Mouse (Mus musculus) Patski (cell line): ENCODE data around the gene Tchhl1. TPM values are rescaled to one million over a fixed set of nuclear protein-coding genes. Genes with fewer than 3 reads are reported as not detected.
"Not testable (repeated sequence)": the region's sequence is repeated elsewhere in the genome, so short reads cannot be mapped to it uniquely, and the experiment has no call there.

Experiments used
- ATAC-seq: fragments of 100-300 bp; one replicate; pipeline ENCODE4 v1.8.0; 2021
- CTCF ChIA-PET: fragments of 350-600 bp; sonication (Branson Sonifier 250); formaldehyde crosslinking; loops from one replicate; lab custom pipeline; 2022; ENCODE audit warnings: inconsistent platforms; lab: Charles Lee
- POLR2A ChIA-PET: fragments of 350-600 bp; sonication (Branson Sonifier 250); formaldehyde crosslinking; loops from one replicate; lab custom pipeline; 2022; ENCODE audit warnings: antibody characterized with exemption, inconsistent platforms; lab: Charles Lee
- DNase-seq: peaks from one replicate; pipeline ENCODE4 v3.0.0-alpha.2; 2011; ENCODE audit warnings: low read depth, low spot score
- H3K27me3 ChIP-seq: fragments of 371-371 bp; one replicate; pipeline ENCODE4 v1.5.1; 2021
- CTCF ChIP-seq: fragments of 100-300 bp; IDR thresholded peaks from one replicate; pipeline ENCODE4 v1.5.1; 2021
- in situ Hi-C: fragments of 300-500 bp; cut with MboI; formaldehyde crosslinking; loops from 3 replicates; pipeline ENCODE4 v1.11.1; 2018; ENCODE audit warnings: low pct_unique_long_range_greater_than_20kb, mixed read lengths
- polyA plus RNA-seq: library from polyadenylated mRNA; unstranded; gene quantifications from one replicate; pipeline ENCODE4 v1.2.3, GENCODE M21; 2021

The Tchhl1 gene
- polyA plus RNA-seq, 1 experiment from 2014 or later, result 0.03 TPM

GRCm38 (mm10) chr3:93466556-93466955, 2.0 kb upstream of the Tchhl1 start:
- TF ChIP-seq CTCF, result no peak

DNA sequence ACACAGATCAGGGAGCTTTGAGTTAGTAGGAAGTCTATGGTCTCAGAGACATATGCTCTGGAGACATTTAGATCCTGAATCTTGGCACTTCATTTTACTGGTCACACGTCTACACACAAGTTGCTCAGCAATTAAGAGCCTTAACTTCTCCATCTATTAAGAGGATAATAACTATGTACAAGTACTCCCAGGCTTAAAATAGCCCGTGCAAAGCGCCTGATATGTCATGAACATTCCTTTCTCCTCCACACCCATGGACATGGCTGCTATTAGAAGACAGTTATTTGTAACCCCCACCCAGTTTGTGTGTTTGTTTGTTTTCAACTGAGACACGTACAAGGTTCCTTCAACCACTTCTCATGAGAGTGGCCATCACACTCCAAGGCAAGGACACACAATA, 1.4 kb upstream of the Tchhl1 start:
- no peak for ATAC-seq
- POLR2A ChIA-PET, result no interaction called here

More at GRCm38 (mm10) chr3:93466556-93466955, 2.0 kb upstream of the Tchhl1 start:
- in situ Hi-C loops, result no loop called here
- POLR2A ChIA-PET, result no interaction called here
- CTCF ChIA-PET, result interaction anchor here (1.2 to 1.7 kb wide), 4 partner anchors 9 to 105 kb away, joined by 3 to 4 read pairs (median 3); no protein-coding TSS in a partner anchor
- DNase-seq, result no peak
- peaks cover 40% of the 10 kb centered on the region for H3K27me3 ChIP-seq
- ATAC-seq, result no peak

GRCm38 (mm10) chr3:93469629-93470028, 1.1 kb downstream of the Tchhl1 start:
- in situ Hi-C loops, result no loop called here
- DNase-seq, result no peak
- CTCF ChIA-PET, result no interaction called here

More for the DNA sequence above, 1.4 kb upstream of the Tchhl1 start:
- no peak for DNase-seq
- peaks cover 46% of the 10 kb centered on the region for H3K27me3 ChIP-seq
- TF ChIP-seq CTCF, result no peak
- in situ Hi-C loops, result no loop called here
- CTCF ChIA-PET, result interaction anchor here (1.2 to 1.7 kb wide), 3 partner anchors 10 to 106 kb away, joined by 3 to 4 read pairs (median 3); no protein-coding TSS in a partner anchor

DNA sequence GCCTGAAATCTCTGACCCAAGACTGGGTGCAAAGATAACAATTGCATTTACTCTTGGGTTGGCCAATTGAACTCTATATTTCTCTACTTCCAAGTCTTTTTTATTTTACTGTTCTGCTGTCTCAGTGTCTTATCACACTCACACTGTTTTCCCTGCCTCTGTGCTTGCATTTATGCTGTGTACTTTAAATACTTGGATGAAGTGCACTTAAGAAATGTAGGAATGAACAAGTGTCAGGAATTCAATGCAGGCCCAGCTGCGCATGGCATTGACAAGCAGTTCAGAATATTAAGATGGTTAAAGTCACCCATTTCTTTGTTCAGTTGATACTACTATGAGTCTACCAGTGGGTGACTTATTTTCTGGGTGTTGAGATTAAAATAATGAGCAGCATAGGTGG, 11.5 kb downstream of the Tchhl1 start:
- peaks cover 7% of the 10 kb centered on the region for H3K27me3 ChIP-seq
- DNase-seq (no peak), ATAC-seq (no peak)
- CTCF ChIA-PET, result interaction anchor here (1.2 kb wide), 1 partner anchor 14 kb away, joined by 4 read pairs; no protein-coding TSS in a partner anchor
- in situ Hi-C loops, result no loop called here
- POLR2A ChIA-PET, result no interaction called here
- no peak for TF ChIP-seq CTCF

More at GRCm38 (mm10) chr3:93469629-93470028, 1.1 kb downstream of the Tchhl1 start:
- H3K27me3 ChIP-seq, result peaks cover 60% of the 10 kb centered on the region
- ATAC-seq, result no peak
- POLR2A ChIA-PET, result no interaction called here
- no peak for TF ChIP-seq CTCF

GRCm38 (mm10) chr3:93481982-93482616, 13.5 kb downstream of the Tchhl1 start:
- in situ Hi-C loops, result no loop called here
- peaks cover 3% of the 10 kb centered on the region for H3K27me3 ChIP-seq
- ChIA-PET POLR2A (interaction anchor here (0.6 kb wide), 1 partner anchor 59 kb away, joined by 3 read pairs; no protein-coding TSS in a partner anchor), CTCF (no interaction called here)
- DNase-seq (no peak), ATAC-seq (no peak)
- no peak for TF ChIP-seq CTCF

GRCm38 (mm10) chr3:93485611-93486010, 17.1 kb downstream of the Tchhl1 start:
- H3K27me3 ChIP-seq, result peaks cover 3% of the 10 kb centered on the region
- TF ChIP-seq CTCF, result no peak
- ChIA-PET POLR2A (no interaction called here), CTCF (interaction anchor here (1.1 to 2.5 kb wide), 6 partner anchors 9 to 124 kb away, joined by 3 to 15 read pairs (median 4); no protein-coding TSS in a partner anchor)
- ATAC-seq (peak; percentile 94), DNase-seq (no peak)
- in situ Hi-C loops, result no loop called here

DNA sequence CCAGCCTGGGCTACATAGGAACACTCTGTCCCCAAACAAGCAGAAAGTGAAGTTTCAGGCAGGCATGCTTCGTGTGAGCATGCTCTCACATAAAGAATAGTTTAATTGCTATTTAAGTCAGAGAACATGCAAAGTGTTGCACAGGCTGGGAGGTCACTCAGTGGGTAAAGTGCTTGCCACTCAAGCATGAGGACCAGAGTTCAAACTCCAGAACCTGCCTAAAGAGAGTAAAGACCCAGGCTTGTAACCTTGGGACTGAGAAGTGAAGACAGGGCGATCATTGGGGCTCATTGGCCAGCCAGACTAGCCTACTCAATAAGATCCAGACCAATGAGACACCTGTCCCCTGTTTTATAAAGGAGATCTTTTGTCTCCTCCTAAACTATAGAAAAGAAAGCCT, 20.0 kb downstream of the Tchhl1 start:
- TF ChIP-seq CTCF, result no peak
- no peak for ATAC-seq
- no peak for DNase-seq
- ChIA-PET CTCF (interaction anchor here (8.7 kb wide), 1 partner anchor 125 kb away, joined by 133 read pairs; no protein-coding TSS in a partner anchor), POLR2A (no interaction called here)
- in situ Hi-C loops, result no loop called here
- no peaks in the 10 kb centered on the region for H3K27me3 ChIP-seq

GRCm38 (mm10) chr3:93492176-93492575, 23.6 kb downstream of the Tchhl1 start:
- DNase-seq (no peak), ATAC-seq (peak; percentile 24)
- H3K27me3 ChIP-seq, result no peaks in the 10 kb centered on the region
- in situ Hi-C loops, result loop anchor here (5.0 kb wide), 3 partner anchors 85 to 380 kb away; no protein-coding TSS in a partner anchor
- POLR2A ChIA-PET, result interaction anchor here (0.6 kb wide), 1 partner anchor 37 kb away, joined by 3 read pairs; no protein-coding TSS in a partner anchor
- TF ChIP-seq CTCF, result no peak
- CTCF ChIA-PET, result interaction anchor here (0.7 to 11.9 kb wide), 11 partner anchors 9 to 359 kb away, joined by 3 to 225 read pairs (median 7); partner anchors contain the start of gene S100a11

- ATAC-seq (peak; percentile 83), DNase-seq (peak; percentile 76)
- in situ Hi-C loops, result loop anchor here (5.0 kb wide), 3 partner anchors 87 to 382 kb away; no protein-coding TSS in a partner anchor
- TF ChIP-seq CTCF, result peak; percentile 95
- POLR2A ChIA-PET, result interaction anchor here (1.1 kb wide), 1 partner anchor 128 kb away, joined by 3 read pairs; no protein-coding TSS in a partner anchor
- CTCF ChIA-PET, result interaction anchor here (0.7 to 11.9 kb wide), 29 partner anchors 8 to 381 kb away, joined by 3 to 225 read pairs (median 5); partner anchors contain the start of genes S100a10 and S100a11
- H3K27me3 ChIP-seq, result no peaks in the 10 kb centered on the region
Measured at GRCm38 (mm10) chr3:93493992-93494391, 25.4 kb downstream of the Tchhl1 start.

DNA sequence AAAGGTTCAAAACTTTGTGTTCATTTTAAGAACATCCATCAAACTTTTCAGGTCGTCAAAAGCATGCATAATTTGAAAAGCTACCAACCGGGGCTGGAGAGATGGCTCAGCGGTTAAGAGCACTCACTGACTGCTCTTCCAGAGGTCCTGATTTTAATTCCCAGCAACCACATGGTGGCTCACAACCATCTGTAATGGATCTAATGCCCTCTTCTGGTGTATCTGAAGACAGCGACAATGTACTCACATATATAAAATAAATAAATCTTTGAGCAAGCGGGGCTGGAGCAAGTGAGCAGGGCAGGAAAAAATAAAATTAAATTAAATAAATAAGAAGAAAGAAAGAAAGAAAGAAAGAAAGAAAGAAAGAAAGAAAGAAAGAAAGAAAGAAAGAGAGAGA, 26.2 kb downstream of the Tchhl1 start:
- in situ Hi-C loops, result loop anchor here (5.0 kb wide), 3 partner anchors 87 to 382 kb away; no protein-coding TSS in a partner anchor
- ChIA-PET POLR2A (interaction anchor here (0.5 to 1.1 kb wide), 2 partner anchors 18 to 129 kb away, joined by 3 read pairs; no protein-coding TSS in a partner anchor), CTCF (interaction anchor here (0.7 to 11.9 kb wide), 23 partner anchors 9 to 366 kb away, joined by 3 to 225 read pairs (median 5); partner anchors contain the start of genes S100a10 and S100a11)
- peak; percentile 81 for TF ChIP-seq CTCF
- not testable (repeated sequence) for ATAC-seq, DNase-seq, H3K27me3 ChIP-seq
